Mouse (Mus musculus) neural tube, postnatal 0 days (tissue): ENCODE measurements around the gene BC061237. TPM values are rescaled to one million over a fixed set of nuclear protein-coding genes. Genes with fewer than 3 reads are reported as not detected.

Source experiments
- polyA plus RNA-seq: library from polyadenylated mRNA; unstranded; fragments of >200 nt; fragmentation: Nextera tagmentation; extraction: Ambion mirVana; gene quantifications from 2 replicates; pipeline ENCODE4 v1.2.1, GENCODE M21; 2015

Gene BC061237
- not detected in 2 replicates for polyA plus RNA-seq

DNA sequence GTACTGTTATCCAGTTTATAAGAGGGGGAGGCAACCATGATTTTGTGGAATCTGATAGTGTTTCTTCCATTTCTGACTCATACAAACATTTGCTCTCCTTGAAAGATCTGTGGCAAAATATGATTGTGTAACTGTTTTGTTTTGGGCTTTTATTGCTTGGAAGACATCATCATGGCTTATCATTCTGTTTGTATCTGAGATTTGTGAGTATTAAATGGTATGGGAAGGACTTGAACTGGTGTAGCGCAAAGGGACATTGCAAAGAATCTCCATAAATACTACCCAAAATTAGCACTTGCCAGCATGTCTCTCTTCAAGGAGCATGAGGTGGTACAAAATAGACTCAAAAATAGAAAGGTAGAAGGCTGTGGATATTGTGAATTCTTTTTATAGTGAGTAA, at the start of gene BC061237:
Gene BC061237, plus strand, starts transcription at position 301 of the 400 bp plus-strand sequence.

DNA sequence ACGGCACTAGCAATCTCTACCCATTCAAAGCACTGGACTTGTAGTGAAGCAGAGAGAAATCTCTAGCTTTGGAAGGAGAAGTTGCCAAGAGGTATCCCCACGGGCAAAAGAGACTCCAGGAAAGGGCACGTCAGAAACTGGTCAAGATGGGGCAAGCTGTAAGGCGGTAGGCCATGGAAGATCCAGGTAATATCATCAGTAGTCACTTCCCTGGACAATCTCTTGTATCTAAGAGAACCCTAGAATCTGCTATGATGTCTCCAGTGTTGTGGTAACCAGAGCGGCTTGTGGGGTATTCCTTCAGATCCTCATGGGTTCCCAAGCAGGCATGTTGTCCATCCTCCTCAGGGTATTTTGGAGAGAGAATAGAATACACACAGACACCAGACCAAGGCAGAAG, 25.7 kb downstream of the BC061237 start, which contains the start of gene Gm17093:
Gene Gm17093, plus strand, starts transcription at position 301 of the 400 bp plus-strand sequence.

Other genes with a start within 250 kb of the BC061237 start
- not detected in 2 replicates for gene Gm8220, start 206.9 kb upstream of the BC061237 start, polyA plus RNA-seq
- not detected in 2 replicates for gene Gm5930, start 153.9 kb upstream of the BC061237 start, polyA plus RNA-seq
- not detected in 2 replicates for gene Gm8229, start 127.1 kb upstream of the BC061237 start, polyA plus RNA-seq
- not detected in 2 replicates for gene Gm3371, start 81.8 kb upstream of the BC061237 start, polyA plus RNA-seq
- gene Gm8232, start 58.8 kb upstream of the BC061237 start, polyA plus RNA-seq = not detected in 2 replicates
- gene Gm17093, start 25.8 kb downstream of the BC061237 start, polyA plus RNA-seq = not detected in 2 replicates
- not detected in 2 replicates for gene Gm8247, start 90.7 kb downstream of the BC061237 start, polyA plus RNA-seq
- 0.23 TPM in 1 of 2 replicates, not detected in the other for gene Gm5624, start 135.5 kb downstream of the BC061237 start, polyA plus RNA-seq
- gene Gm8257, start 214.0 kb downstream of the BC061237 start, polyA plus RNA-seq = not detected in 2 replicates